Mouse (Mus musculus): ENCODE data around the gene Chrna9.
"Not testable (repeated sequence)": the region's sequence is repeated elsewhere in the genome, so short reads cannot be mapped to it uniquely, and the experiment has no call there.

Chrna9 gene

DNA sequence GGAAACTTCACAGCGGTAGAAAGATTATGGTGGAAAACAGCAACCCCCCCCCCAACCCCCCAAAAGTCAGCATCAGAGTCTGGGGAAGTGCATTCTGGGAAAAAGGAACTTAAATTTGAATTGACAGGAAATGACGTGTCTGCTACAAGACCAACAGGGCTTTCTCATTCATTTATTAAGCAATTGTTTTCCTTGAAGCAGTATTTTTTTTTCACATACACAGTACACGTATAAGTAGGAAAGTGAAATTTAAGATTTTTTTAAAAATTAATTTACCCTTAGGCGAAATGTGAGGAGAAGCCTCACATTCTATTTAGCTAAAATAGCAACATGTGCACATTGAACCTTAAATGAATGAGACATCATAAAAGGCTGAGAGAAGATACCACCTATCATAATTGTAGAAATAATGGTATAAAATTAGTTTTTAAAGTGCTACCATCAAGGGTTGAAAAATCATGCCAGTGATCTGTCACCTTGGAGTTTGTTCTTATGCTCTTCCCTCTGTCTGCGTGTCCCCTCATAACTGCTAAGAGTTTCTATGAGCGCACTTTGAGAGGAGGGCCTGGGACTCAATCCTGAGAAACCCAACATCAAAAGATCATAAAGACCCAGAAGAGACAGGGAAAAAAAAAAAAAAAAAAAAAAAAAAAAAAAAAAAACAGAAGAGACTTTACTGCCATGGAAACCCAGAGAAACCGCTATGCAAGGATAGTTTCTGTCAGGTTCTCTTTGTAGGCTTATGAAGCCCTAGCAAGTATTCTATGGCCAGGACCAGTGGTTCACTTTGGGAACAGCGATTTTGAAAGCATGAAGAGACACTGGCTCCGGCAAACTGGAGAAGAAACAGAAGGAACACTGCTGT, 21.7 kb downstream of the Chrna9 start:
- intact Hi-C loops (cut with DNase I): no loop called here

DNA sequence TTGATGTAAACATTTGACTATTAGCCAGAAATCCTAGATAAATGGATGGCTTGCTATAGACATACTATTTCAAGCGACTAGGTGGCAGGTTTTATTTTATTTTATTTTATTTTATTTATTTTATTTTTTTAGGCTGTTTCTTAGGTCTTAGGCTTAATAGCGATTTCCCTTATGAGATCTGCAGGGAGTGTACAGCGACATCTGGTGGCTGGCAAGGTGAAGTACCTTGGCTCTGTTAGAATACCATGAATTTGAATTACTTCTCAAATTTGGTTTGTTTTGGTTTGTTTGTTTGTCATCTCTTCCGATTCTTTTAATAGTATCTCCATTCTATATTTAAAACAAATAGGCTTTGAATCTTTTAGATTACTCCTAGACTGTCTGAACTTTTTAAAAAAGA, 23.9 kb downstream of the Chrna9 start:
- intact Hi-C loops (cut with DNase I): no loop called here

DNA sequence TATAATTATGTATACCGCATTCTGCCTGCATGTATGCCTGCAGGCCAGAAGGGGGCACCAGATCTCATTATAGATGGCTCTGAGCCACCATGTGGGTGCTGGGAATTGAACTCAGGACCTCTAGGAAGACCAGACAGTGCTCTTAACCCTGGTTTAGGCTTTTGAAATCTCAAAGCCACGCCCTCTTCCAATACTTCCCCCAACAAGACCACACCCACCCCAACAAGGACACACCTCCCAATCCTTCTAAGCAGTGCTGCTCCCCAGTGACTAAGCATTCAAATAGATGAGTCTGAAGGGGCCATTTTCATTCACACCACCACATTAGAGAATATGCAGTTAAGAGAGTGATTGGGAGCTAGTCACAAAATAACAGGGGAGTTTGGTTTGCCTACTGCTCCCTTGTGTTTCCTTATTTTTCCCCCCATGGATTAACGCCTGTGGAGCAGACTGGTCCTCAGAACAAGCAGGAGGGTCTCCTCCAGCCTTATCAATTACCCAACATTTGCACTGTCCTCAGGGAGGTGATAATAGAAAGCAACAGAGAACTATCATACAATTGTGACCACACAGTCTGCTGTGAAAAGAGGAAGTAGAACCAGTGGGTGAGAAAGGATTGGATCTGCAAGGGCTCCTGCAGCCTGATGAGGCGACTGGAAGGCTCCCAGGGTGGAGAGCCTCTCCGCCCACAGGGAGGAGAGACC, 25.3 kb downstream of the Chrna9 start:
- intact Hi-C loops (cut with DNase I): no loop called here

DNA sequence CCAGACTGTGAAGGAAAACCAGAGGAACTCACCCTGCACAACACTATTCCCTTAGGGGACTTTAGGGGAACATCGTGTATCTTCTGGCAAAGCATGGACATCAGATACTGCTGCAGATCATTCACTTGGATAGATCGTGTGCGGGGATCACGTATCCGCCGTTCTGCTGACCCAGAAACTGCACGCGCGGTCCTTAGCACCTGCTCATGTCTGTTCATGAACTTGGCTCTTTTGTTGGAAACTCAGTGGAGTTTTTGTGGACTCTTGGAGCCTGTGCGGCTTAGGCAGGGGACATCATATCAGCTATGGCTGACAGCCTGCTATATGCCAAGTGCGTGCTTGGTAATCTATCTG, 25.9 kb downstream of the Chrna9 start:
- intact Hi-C loops (cut with DNase I): no loop called here

DNA sequence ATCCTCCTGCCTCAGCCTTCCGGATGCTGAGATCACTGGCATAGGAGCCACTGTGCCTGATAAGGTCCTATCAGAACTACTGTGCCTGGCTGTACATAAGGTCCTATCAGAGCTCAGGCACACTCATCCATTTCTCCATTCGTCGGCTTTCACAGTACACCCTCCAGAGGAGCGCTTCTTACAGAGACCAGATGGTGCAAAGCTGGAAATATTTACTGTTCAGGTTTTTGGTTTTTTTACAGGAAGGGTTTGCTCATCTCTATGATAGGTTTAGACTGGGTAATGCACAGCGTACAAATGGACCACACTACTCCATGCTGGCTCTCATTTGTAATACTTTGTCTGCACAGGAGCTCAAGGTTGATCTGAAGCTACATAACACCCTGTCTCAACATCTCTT, 28.6 kb downstream of the Chrna9 start:
- intact Hi-C loops (cut with DNase I): no loop called here

DNA sequence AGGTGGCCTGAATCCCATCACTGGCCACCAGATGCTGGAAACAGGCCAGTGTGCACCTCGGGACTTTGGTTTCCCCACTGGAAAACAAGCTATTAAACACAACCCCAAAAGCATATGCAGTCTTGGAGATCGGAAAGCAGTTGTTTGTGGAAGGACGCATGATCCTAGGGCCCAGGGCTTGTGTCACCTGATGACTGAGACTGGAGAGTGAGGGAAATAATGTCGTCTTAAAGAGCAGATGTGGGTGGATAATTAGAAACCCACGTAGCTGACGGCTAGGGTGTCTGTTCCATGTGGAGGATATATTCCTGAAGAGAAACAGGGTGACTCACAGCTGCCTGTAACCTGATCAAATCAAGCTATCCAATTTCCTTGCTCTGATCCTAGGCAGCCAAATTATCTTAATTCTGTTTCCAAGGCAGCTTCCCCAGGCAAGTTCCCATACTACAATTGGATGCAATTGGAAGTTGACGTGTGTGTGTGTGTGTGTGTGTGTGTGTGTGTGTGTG, 31.1 kb downstream of the Chrna9 start:
- intact Hi-C loops (cut with DNase I): no loop called here

DNA sequence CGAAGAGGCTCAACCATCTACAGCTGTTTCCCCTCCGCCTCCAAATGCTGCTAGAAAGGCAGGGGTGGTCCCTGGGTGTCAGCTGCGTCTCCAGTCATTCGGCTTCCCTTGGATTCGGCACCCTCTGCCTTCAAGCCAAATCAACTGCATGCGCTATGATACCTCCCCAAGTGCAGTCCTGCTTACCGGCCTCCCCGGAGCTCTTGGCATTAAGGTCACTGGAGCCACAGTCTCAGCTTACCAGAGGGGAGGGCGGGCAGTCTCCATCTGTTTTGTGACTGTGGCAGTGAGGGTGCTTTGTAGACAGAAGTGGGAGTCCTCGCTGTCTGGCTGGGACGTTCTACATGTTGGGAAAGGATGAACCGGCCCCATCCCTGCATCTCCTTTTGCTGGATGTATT, 32.4 kb downstream of the Chrna9 start:
- intact Hi-C loops (cut with DNase I): no loop called here

DNA sequence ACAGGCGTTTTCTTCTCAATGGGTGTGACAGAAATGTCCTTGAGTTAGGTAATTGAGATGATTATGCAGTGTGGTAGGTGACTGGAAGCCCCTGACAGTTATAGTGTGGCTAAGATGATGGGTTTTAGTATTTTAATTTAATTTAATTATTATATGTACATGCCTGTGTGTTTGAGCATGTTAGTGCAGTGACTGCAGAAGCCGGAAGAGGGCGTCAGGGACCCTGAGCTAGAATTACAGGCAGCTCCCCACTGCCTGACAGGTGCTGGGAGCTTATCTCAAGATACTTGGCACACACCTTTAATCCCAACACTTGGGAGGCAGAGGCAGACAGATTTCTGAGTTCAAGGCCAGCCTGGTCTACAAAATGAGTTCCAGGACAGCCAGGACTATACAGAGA, 33.3 kb downstream of the Chrna9 start:
- intact Hi-C loops (cut with DNase I): no loop called here

DNA sequence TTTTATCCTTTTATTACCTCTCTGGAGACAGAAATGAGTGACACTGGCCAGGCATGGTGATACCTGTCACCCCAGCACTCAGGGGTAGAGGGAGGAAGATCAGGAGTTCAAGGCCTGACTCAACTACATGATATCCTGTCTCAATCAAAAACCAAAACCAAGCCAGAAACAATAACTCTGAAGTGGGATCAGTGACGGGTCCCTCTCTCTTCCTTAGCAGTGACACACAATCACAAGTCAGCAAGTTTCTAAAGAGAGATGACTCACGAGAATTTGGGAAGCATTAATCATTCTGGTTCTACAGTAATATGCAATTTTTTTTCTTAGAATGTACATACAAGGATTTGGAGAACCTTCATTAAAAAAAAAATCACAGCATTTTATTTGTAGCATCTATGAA, 38.5 kb downstream of the Chrna9 start:
- intact Hi-C loops (cut with DNase I): no loop called here

DNA sequence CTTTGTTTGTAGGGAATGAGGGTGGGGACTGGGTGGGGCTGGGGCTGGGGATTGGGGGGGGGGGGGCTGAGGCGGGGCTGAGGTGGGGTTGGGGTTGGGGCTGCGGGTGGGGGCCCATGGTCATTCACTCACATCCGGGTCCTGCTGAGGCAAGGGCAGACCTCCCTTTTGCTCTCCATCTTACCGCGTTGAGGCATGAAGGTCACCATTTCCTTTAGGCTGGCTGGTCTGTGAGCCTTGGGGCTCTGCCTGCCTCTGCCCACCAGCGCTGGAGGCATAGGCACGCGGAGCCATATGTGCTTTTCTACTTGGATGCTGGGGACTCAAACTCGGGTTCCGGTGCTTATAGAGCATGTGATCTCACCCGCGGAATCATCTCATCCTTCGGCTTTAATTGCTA, 41.0 kb downstream of the Chrna9 start:
- intact Hi-C loops (cut with DNase I): no loop called here

DNA sequence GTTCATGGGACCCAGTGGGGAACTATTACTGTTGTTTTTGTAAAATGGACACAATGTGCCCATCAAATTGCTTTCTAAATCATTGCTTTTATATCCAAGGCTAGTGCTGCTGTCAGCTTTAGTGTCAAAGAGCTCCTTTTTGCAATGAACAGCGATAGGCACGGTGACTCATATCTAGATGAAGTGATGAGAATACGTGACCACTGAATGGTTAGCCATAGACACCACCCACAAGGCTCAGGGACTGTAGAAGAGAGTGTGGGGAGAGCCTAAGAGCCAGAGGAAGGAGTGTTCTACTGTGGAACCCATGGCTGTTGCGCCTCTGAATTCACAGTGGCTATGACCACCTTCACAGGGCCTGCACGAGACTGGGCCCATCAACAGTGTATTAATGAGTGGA, 51.7 kb downstream of the Chrna9 start:
- intact Hi-C loops (cut with DNase I): no loop called here

DNA sequence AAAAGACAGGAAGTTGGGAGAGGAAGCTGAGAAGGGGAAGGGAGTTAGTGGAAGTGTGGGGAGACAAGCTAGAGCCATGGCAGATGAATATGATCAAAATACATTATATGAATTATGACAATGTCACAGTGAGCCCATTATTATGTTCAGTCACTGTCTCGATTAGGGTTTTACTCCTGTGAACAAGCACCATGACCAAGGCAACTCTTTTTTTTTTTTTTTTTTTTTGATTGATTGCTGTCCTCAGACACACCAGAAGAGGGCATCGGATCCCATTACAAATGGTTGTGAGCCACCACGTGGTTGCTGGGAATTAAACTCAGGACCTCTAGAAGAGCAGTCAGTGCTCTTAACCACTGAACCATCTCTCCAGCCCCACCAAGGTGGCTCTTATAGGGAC, 52.3 kb downstream of the Chrna9 start:
- intact Hi-C loops (cut with DNase I): not testable (repeated sequence)

DNA sequence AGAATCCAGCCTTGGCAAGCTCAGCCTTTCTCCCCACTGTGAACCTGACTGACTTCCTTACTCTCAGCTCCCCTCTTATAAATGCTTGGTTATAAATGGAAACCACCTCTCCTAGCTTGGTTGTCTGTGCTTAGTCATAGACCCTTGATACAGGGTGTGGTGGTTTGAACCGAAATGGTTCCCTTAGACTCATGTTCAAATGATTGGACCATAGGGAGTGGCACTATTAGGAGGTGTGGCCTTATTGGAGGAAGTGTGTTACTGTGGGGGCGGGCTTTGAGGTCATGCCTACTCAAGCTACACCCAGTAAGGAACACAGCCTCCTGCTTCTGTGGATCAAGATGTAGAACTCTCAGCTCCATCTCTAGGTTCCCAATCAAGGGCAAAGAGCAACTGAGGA, 56.5 kb downstream of the Chrna9 start:
- intact Hi-C loops (cut with DNase I): no loop called here

DNA sequence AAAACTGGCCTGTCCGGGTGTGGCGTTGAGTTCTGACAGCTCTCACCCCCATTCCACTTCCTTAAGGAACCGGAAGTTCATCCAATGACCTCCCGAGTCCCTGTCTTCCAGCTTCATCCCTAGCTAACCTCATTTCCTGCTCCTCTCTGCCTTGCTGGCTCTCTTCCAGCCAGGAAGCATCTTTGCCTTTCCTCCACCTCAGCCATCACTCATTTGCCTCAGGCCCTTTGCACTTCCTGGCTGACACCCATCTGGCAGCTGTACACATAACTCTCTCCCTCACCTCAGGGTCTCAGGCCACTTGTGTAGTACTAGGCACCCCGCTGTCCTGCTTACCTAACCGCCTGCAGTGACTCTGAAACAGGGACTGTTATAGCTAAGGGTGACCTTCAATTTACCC, 59.9 kb downstream of the Chrna9 start:
- intact Hi-C loops (cut with DNase I): no loop called here

DNA sequence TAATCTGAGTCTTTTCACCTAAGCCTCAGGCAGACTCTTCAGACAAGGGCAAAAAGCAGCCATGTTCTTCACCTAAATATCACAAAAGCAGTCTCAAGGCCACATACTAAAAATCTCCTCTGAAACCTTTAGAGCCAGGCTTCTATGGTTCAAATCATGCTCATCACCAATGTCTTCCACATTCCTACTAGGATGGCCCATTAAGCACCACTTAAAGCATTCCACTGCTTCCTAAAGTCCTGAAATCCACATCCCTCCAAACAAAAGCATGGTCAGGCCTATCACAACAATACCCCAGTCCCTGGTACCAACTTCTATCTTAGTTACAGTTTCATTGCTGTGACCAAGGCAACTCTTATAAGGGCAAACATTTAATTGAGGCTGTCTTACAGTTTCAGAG, 63.1 kb downstream of the Chrna9 start:
- intact Hi-C loops (cut with DNase I): no loop called here

DNA sequence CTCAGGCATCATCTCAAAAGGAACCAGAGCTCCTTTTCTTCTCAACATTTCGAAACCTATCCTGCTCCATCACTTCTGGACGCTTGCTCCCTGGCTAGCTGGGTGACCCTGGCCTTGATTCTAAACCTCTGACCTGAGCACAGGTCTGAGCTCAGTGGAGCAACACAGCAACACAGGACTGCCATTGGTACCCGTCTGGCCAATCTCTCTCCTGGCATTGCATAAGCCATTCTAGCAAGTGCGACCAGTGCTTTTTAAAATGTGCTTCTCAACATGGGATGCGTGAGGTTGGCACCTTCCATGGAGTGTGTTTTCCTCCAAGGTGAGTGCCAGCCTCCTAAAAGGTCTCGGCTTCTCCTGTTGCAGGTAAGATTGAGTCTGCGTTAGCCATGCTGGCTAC, 64.4 kb downstream of the Chrna9 start:
- intact Hi-C loops (cut with DNase I): no loop called here

DNA sequence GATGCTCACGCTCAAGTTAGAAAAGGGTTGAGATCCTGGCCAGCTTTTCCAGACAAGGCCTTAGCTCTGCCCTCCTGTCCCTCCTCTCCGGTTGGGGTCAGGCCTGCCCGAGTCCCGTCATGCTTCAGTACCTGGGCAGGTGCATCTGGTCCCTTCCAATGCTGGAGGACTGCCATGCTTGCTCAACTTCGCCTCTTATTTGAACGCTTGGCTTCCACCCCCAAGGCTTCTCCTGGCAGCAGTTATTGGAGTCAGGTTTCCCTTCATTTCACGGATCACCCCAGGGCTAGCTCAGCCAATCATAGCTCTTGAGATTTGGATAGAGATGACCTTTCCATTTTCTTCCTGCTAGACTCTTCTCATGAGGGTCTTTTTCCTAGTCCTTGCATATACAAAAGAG, 65.4 kb downstream of the Chrna9 start:
- intact Hi-C loops (cut with DNase I): no loop called here

DNA sequence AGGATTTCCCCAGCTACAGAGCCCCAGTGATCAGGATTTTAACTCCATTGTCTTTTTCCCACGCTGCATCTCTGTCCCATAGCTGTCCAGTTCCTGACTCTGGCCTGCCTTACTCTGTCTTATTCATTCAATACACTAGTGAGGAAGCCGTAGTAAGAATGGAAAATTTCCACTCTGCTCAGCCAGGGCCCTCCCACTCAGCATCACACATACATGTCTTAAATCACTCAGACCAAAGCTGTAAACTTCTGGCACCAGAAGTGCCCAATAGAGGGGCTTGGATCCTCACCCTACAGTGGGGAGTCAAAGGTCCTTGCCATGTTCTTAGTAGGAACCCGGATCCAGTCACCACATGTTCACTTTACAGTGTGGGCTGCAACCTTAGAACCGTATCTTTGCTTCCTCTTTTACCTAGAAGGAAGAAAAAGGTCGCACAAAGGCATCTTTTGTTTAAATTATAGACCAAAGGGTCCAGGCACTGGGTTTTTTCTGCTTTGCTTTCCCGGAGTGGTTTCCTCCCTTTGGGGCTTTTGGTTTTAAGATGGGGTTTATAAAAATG, 65.9 kb downstream of the Chrna9 start:
- intact Hi-C loops (cut with DNase I): no loop called here

DNA sequence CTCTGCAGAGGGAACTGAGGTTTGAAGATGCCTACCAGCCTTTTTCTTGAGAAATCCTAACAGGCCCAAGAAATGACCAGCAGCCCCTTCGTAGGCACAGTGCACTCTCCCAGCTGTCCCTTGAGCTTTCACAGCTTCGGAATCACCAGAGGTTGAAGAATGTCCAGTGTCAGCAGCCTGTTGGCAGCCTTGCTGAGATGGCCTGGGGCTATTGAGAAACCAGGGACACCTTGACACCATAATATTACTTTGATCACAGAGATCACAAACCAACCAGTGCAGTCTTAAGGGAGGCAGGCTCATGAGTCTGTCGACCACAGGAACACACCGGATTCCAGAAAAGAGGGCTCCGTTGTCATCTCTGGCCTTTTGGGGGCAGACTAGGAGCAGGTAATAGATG, 66.5 kb downstream of the Chrna9 start:
- intact Hi-C loops (cut with DNase I): no loop called here

DNA sequence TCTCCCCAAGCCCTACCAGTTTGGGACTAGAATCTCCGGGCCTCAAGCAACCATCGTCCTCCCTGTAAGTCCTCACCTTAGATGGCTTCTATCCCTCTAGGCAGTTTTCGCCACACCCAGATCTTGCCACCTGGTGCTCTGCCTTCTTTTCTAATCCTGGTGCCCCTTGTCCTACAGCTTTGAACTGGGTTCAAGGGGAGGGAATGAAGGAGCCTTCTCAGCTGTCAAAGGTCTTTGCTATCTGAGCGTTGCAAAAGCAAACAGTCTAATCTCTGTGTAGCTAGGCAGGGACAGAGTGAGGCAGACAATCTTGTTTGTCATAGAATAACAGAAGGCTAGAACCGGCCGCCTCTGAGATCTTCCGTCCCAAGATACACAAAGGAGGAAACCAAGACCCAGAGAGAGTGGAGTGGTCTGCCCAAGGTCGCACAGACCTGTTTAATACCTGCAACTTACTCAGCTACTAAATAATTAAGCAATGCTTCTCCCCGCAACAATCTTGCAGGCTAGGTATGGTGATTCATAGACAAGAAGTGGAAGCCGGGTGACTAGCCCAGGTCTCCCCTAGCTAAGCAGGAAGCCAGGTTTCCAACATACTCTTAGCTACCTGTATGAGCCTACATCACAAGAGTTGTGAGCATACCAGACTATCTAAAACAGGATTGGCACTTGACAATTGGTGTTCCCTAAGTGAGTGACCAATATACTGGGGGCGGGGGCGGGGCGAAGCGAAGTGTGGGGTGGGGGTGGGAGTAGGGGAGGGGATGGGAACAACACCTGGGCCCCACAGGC, 69.6 kb downstream of the Chrna9 start, which contains the start of gene 9130230L23Rik:
TSS of gene 9130230L23Rik (minus strand) at position 152 of the 792 bp plus-strand sequence.
- intact Hi-C loops (cut with DNase I): no loop called here

DNA sequence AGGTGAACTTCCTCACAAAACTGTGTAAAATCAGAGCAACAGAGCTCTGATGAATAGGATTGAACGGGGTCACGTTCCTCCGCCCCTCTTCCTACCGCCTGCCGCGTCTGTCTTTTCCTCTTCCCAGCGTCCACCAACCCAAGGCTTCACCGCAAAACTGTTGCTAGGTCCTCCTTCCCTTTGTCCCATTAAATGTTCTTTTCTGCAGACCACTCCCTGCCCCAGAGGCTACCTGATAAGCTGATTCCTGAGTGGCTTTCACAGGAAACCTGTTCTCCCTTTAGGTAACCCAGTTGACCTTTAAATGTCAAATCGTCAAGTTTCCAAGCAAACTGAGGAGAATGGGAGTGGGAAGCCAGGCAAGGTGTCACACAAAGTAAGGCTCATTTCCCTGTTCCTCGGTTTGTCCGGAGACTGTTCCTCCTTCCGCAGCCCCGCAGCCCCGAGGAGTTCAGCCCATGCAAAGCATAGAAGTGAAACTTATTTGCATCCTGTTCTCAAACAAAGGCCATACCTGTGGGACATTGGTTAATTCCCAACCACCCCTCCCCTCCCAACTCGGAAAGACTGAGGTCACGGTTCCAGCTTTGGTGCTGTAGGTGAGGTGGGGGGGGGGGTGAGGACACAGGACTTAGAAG, 70.4 kb downstream of the Chrna9 start:
- intact Hi-C loops (cut with DNase I): no loop called here

Measured in adrenal gland (tissue).